Mouse (Mus musculus) heart, adult 2 months (tissue): ENCODE results near the gene Them7.

Experiments used
- CTCF ChIP-seq: fragments of 200-600 bp; IDR thresholded peaks from 2 replicates; pipeline ENCODE4 v1.8.1; 2022; ENCODE audit warnings: antibody characterized with exemption, mild to moderate bottlenecking, moderate library complexity
- EP300 ChIP-seq: fragments of 200-500 bp; IDR thresholded peaks from 2 replicates; pipeline ENCODE4 v1.6.1; 2011; ENCODE audit warnings: low read depth, low read length, control low read depth; ENCODE audit not compliant: insufficient read depth
- POLR2A ChIP-seq: fragments of 200-500 bp; IDR thresholded peaks from 2 replicates; pipeline ENCODE4 v1.6.1; 2011; ENCODE audit warnings: mild to moderate bottlenecking, low read depth, low read length, control low read depth; ENCODE audit not compliant: insufficient read depth

DNA sequence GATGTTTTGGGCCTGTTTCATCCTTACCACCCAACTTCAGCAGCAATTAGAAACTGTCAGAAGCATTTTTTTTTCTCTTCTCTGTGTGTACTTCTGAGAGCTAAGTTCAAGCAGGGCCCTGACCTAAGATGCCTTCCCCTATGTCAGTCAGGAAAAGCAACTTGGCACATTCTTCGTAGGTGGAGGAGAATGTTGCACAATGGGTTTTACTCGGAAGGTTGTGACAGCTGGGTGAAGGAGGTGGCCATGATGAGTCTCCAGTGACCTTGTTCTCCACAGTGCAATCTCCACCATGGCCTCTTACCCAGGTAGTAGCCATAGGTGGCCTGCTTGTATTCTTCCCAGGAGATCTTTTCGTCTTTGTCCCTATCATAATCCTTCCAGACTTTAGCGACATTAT, 170.3 kb downstream of the Them7 start:
- TF ChIP-seq POLR2A (no peak), EP300 (no peak), CTCF (no peak)
